Mouse (Mus musculus) hindbrain, postnatal 0 days (tissue): ENCODE measurements around the gene Kcnj6. TPM values are rescaled to one million over a fixed set of nuclear protein-coding genes. Genes with fewer than 3 reads are reported as not detected.
A peak's percentile ranks its signal among the peaks of the same experiment; 100 is the strongest.

Experiments
- ATAC-seq: fragments of 200-750 bp; cut with Nextera tagmentation; 2 replicates; pipeline ENCODE4 v1.8.0; 2017; ENCODE audit warnings: mild to moderate bottlenecking, moderate TSS enrichment, moderate library complexity
- DNase-seq: peaks from one replicate; pipeline ENCODE4 v3.0.0-alpha.2; 2015; ENCODE audit warnings: low spot score
- H3K27ac ChIP-seq: fragments of 300-500 bp; sonication (generic); 2 replicates; pipeline ENCODE4 v1.5.1; 2014; ENCODE audit warnings: mild to moderate bottlenecking
- H3K27me3 ChIP-seq: fragments of 300-500 bp; sonication (generic); 2 replicates; pipeline ENCODE4 v1.6.1; 2014; ENCODE audit warnings: low read length, mixed read lengths; ENCODE audit not compliant: insufficient read depth
- H3K36me3 ChIP-seq: fragments of 300-500 bp; sonication (generic); 2 replicates; pipeline ENCODE4 v1.6.1; 2014; ENCODE audit warnings: low read length, mixed read lengths; ENCODE audit not compliant: insufficient read depth
- H3K4me1 ChIP-seq: fragments of 300-500 bp; sonication (generic); 2 replicates; pipeline ENCODE4 v1.6.1; 2014; ENCODE audit warnings: antibody characterized with exemption, low read length, mixed read lengths; ENCODE audit not compliant: insufficient read depth
- H3K4me2 ChIP-seq: fragments of 300-500 bp; sonication (generic); 2 replicates; pipeline ENCODE4 v1.6.1; 2014; ENCODE audit warnings: low read depth, mild to moderate bottlenecking, low read length, moderate library complexity, mixed read lengths
- H3K4me3 ChIP-seq: fragments of 300-500 bp; sonication (generic); 2 replicates; pipeline ENCODE4 v1.5.1; 2014; ENCODE audit warnings: low read length
- H3K9ac ChIP-seq: fragments of 300-500 bp; sonication (generic); replicated peaks from 2 replicates; pipeline ENCODE4 v1.6.1; 2014; ENCODE audit warnings: mild to moderate bottlenecking, low read length, moderate library complexity, mixed read lengths
- H3K9me3 ChIP-seq: fragments of 300-500 bp; sonication (generic); 2 replicates; pipeline ENCODE4 v1.6.1; 2016; ENCODE audit warnings: low read length, mixed read lengths
- CTCF ChIP-seq: IDR thresholded peaks from 2 replicates; pipeline ENCODE4 v1.5.1; 2016; ENCODE audit warnings: antibody characterized with exemption, control low read depth, low read depth
- WGBS: fragments of 180-500 bp; shearing (Covaris S2); extraction: QIAGEN DNeasy Blood & Tissue Kit; methylation state at CpG from one replicate; pipeline ENCODE4 v1.1.7; 2014; 5-methylcytosine and 5-hydroxymethylcytosine counted together
- polyA plus RNA-seq: library from polyadenylated mRNA; unstranded; fragments of >200 nt; fragmentation: Nextera tagmentation; extraction: Ambion mirVana; gene quantifications from 2 replicates; pipeline ENCODE4 v1.2.1, GENCODE M21; 2015
- total RNA-seq: library from RNA; depleted of rRNA; stranded (reverse); fragments of >200 nt; gene quantifications from 2 replicates; pipeline ENCODE4 v1.2.3, GENCODE M21; 2014

Kcnj6 gene
- total and polyA plus RNA-seq, 2 experiments from 2014 or later: 4.3 to 18.3 TPM

DNA sequence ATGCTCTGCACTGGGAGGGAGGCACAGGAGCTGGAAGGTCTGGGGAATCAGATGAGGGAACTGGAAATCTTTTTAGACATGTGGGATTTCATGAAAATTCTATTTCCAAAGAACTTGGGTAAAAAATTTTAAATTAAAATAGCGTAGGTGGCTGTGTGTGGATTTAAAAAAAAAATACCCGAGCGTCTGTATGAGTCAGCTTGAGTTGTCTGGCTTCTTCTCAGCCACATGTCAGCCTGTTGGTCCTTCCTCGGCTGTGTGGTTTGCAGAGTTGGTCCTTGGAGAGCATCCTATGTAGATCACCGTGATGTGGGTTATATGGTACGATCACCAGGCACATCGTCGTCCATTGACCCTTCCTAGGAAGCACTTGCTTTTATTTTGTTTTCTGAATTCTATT lies 114.3 kb downstream of the Kcnj6 start:
- no peak for DNase-seq
- H3K27me3 ChIP-seq: no peaks in the 10 kb centered on the region
- 81% methylated on average over 8 of the region's 8 CpGs for WGBS
- ATAC-seq: no peak
- no peak overlapping the region for H3K27ac ChIP-seq
- no peaks in the 10 kb centered on the region for H3K4me1 ChIP-seq
- no peak overlapping the region for H3K9ac ChIP-seq
- no peak overlapping the region for H3K4me2 ChIP-seq
- H3K36me3 ChIP-seq: no peaks in the 10 kb centered on the region
- H3K9me3 ChIP-seq: no peaks in the 10 kb centered on the region
- no peak overlapping the region for H3K4me3 ChIP-seq
- no peak for TF ChIP-seq CTCF

- TF ChIP-seq CTCF: no peak
- no peaks in the 10 kb centered on the region for H3K36me3 ChIP-seq
- H3K9me3 ChIP-seq: no peaks in the 10 kb centered on the region
- H3K4me2 ChIP-seq: no peak overlapping the region
- no peak for ATAC-seq
- WGBS: 65% methylated on average over 7 of the region's 7 CpGs
- H3K27me3 ChIP-seq: no peaks in the 10 kb centered on the region
- no peak for DNase-seq
- no peak overlapping the region for H3K9ac ChIP-seq
- no peak overlapping the region for H3K4me3 ChIP-seq
- H3K27ac ChIP-seq: no peak overlapping the region
- H3K4me1 ChIP-seq: no peaks in the 10 kb centered on the region
These were observed 115.4 kb downstream of the Kcnj6 start for GRCm38 (mm10) chr16:94882111-94882510.

GRCm38 (mm10) chr16:94872614-94873272 lies 124.8 kb downstream of the Kcnj6 start:
- Histone ChIP-seq H3K27ac (no peak overlapping the region), H3K4me3 (no peak overlapping the region), H3K4me2 (no peak overlapping the region), H3K27me3 (no peaks in the 10 kb centered on the region), H3K9ac (no peak overlapping the region), H3K9me3 (no peaks in the 10 kb centered on the region), H3K36me3 (no peaks in the 10 kb centered on the region), H3K4me1 (peaks cover 3% of the 10 kb centered on the region; the same call in 1 of the 2 replicates)
- peak; percentile 71; the same call in 1 of the 2 replicates for ATAC-seq
- DNase-seq: peak; percentile 69
- 14% methylated on average over 9 of the region's 9 CpGs for WGBS
- no peak for TF ChIP-seq CTCF

DNA sequence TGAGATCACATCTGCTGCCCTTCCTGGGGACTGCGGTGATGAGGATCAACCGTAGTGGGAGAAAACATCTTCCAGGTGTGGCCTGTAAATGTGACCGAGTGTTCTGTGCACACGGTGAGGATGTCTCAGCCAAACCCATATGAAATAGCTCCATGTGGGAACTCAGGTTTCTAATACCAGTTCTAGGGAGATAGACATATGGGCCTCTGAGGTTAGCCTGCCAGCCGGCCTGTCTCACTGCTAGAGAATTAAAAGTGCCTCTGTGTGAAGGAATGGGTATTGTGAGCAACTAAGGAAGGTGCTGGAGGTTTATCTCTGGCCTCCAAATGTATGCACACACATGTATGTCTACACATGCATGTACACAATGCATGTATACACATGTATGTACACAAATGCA lies 129.1 kb downstream of the Kcnj6 start:
- Histone ChIP-seq H3K36me3 (no peaks in the 10 kb centered on the region), H3K9me3 (no peaks in the 10 kb centered on the region), H3K4me1 (peaks cover 3% of the 10 kb centered on the region; the same call in 1 of the 2 replicates), H3K4me3 (no peak overlapping the region), H3K27ac (no peak overlapping the region), H3K27me3 (no peaks in the 10 kb centered on the region), H3K9ac (no peak overlapping the region), H3K4me2 (no peak overlapping the region)
- no peak for TF ChIP-seq CTCF
- 75% methylated on average over 5 of the region's 5 CpGs for WGBS
- ATAC-seq (no peak), DNase-seq (no peak)

DNA sequence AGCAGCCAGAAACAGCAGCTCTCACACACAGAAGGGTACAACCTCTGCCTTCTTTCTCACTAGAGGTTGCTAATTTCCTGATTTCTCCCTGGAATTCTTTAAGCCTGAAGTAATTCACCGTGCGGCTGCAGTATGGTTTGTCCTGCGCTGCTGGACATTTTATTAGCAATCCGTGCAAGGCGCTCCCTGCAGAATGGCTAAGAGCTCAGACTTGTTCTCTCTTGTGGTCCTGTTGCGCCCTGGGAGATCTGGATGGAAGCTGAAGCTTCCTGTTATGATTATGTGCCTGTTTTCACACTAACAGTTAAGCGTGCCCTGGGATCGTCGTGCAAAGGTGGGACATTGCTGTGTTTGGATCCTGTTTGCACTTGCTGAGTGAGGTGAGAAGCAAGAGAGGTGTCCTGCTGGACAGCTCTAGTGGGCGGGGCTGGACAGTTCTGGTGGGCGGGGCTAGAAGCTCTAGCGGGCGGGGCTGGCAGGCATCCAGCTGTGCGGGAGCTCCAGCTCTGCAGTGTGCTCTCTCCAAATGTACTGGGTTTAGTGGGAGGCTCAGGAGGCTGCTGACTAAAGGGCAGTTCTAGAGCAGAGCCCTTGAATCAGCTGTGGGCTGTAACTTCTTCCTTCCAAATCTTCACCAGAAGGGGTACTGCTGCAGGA lies 131.1 kb downstream of the Kcnj6 start:
- no peak for TF ChIP-seq CTCF
- DNase-seq (no peak), ATAC-seq (no peak)
- 53% methylated on average over 14 of the region's 14 CpGs for WGBS
- no peaks in the 10 kb centered on the region for H3K9me3 ChIP-seq
- no peak overlapping the region for H3K27ac ChIP-seq
- no peak overlapping the region for H3K4me2 ChIP-seq
- H3K36me3 ChIP-seq: no peaks in the 10 kb centered on the region
- no peak overlapping the region for H3K4me3 ChIP-seq
- no peak overlapping the region for H3K9ac ChIP-seq
- no peaks in the 10 kb centered on the region for H3K27me3 ChIP-seq
- H3K4me1 ChIP-seq: no peaks in the 10 kb centered on the region

DNA sequence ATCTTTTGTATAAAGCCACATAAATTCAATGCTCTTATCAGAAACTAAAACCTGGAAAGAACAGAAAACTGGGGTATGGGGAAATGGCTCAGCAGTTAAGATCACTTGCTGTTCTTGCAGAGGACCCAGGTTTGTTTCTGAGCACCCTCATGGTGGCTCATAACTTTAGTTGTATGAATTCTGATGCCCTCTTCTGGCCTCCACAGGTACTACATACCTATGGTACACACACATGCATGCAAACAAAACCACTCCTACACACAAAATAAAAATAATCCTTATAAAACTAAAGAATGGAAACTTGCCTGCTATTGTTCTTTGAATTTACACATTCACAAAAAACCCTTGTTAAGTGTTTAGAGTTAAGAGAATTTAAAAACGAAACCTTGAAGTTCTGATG lies 131.7 kb downstream of the Kcnj6 start:
- TF ChIP-seq CTCF: peak; percentile 34
- DNase-seq: no peak
- H3K9ac ChIP-seq: no peak overlapping the region
- 83% methylated on average over 1 of the region's 1 CpGs for WGBS
- H3K4me3 ChIP-seq: no peak overlapping the region
- H3K4me2 ChIP-seq: no peak overlapping the region
- no peak for ATAC-seq
- H3K36me3 ChIP-seq: no peaks in the 10 kb centered on the region
- H3K4me1 ChIP-seq: no peaks in the 10 kb centered on the region
- H3K27me3 ChIP-seq: no peaks in the 10 kb centered on the region
- no peaks in the 10 kb centered on the region for H3K9me3 ChIP-seq
- H3K27ac ChIP-seq: no peak overlapping the region

- no peaks in the 10 kb centered on the region for H3K4me1 ChIP-seq
- TF ChIP-seq CTCF: no peak
- no peak overlapping the region for H3K27ac ChIP-seq
- WGBS: 72% methylated on average over 7 of the region's 7 CpGs
- no peaks in the 10 kb centered on the region for H3K27me3 ChIP-seq
- no peaks in the 10 kb centered on the region for H3K36me3 ChIP-seq
- no peak overlapping the region for H3K4me2 ChIP-seq
- no peaks in the 10 kb centered on the region for H3K9me3 ChIP-seq
- ATAC-seq (no peak), DNase-seq (peak; percentile 28)
- H3K9ac ChIP-seq: no peak overlapping the region
- H3K4me3 ChIP-seq: no peak overlapping the region
These were observed 132.4 kb downstream of the Kcnj6 start for GRCm38 (mm10) chr16:94865101-94865500.
